Mouse (Mus musculus): ENCODE results near the gene Fryl. TPM values are rescaled to one million over a fixed set of nuclear protein-coding genes. Genes with fewer than 3 reads are reported as not detected.

Fryl gene
- polyA plus RNA-seq, 1 experiment from 2014 or later: 22.5 TPM

GRCm38 (mm10) chr5:72975996-72976395, 280.4 kb downstream of the Fryl start:
- no peak for ATAC-seq (ENCODE audit: low FRiP score, low read depth)
- Histone ChIP-seq H3K27ac (no peak overlapping the region), H3K36me3 (peaks cover 62% of the 10 kb centered on the region), H3K9ac (no peak overlapping the region), H3K9me3 (no peaks in the 10 kb centered on the region), H3K4me3 (no peak overlapping the region), H3K27me3 (no peaks in the 10 kb centered on the region), H3K4me1 (no peaks in the 10 kb centered on the region), H3K4me2 (replicated peaks) (no peak overlapping the region)
- 83% methylated on average over 6 of the region's 6 CpGs for WGBS

- no peaks in the 10 kb centered on the region for H3K4me1 ChIP-seq
- no peak within 1 kb of the TSS for H3K4me2 ChIP-seq (replicated peaks)
- no peaks in the 10 kb centered on the region for H3K27me3 ChIP-seq
- 95% methylated on average over 7 of the region's 7 CpGs for WGBS
- no peak within 1 kb of the TSS for H3K27ac ChIP-seq
- H3K9me3 ChIP-seq: no peaks in the 10 kb centered on the region
- H3K4me3 ChIP-seq: no peak within 1 kb of the TSS
- no peak within 1 kb of the TSS for H3K9ac ChIP-seq
- peaks cover 62% of the 10 kb centered on the region for H3K36me3 ChIP-seq
- no peak for ATAC-seq (ENCODE audit: low FRiP score, low read depth)
Measured at GRCm38 (mm10) chr5:72974602-72975001, 281.8 kb downstream of the Fryl start, which contains the start of gene Gm10135. TSS of gene Gm10135 (minus strand) at chr5:72974702.

GRCm38 (mm10) chr5:72972934-72973333, 283.5 kb downstream of the Fryl start:
- Histone ChIP-seq H3K27ac (no peak overlapping the region), H3K9ac (no peak overlapping the region), H3K4me3 (no peak overlapping the region), H3K27me3 (no peaks in the 10 kb centered on the region), H3K36me3 (peaks cover 66% of the 10 kb centered on the region), H3K9me3 (no peaks in the 10 kb centered on the region), H3K4me1 (no peaks in the 10 kb centered on the region), H3K4me2 (replicated peaks) (no peak overlapping the region)
- no peak for ATAC-seq (ENCODE audit: low FRiP score, low read depth)
- 71% methylated on average over 5 of the region's 5 CpGs for WGBS

GRCm38 (mm10) chr5:72972435-72972834, 284.0 kb downstream of the Fryl start:
- no peak overlapping the region for H3K4me2 ChIP-seq (replicated peaks)
- no peaks in the 10 kb centered on the region for H3K27me3 ChIP-seq
- 70% methylated on average over 4 of the region's 4 CpGs for WGBS
- no peaks in the 10 kb centered on the region for H3K9me3 ChIP-seq
- no peaks in the 10 kb centered on the region for H3K4me1 ChIP-seq
- H3K4me3 ChIP-seq: no peak overlapping the region
- peaks cover 66% of the 10 kb centered on the region for H3K36me3 ChIP-seq
- H3K27ac ChIP-seq: no peak overlapping the region
- no peak overlapping the region for H3K9ac ChIP-seq
- ATAC-seq (ENCODE audit: low FRiP score, low read depth): no peak

Other genes with a start within 250 kb of the Fryl start
- 0.28 and 0.66 TPM in 2 replicates for gene Slc10a4, start 249.7 kb downstream of the Fryl start, polyA plus RNA-seq (2015; fragmentation: Nextera tagmentation; extraction: Ambion mirVana)
- gene Ociad1, start 36.2 kb upstream of the Fryl start, polyA plus RNA-seq (2015; fragmentation: Nextera tagmentation; extraction: Ambion mirVana): 229 and 236 TPM in 2 replicates
- gene Ociad2, start 84.4 kb upstream of the Fryl start, polyA plus RNA-seq (2015; fragmentation: Nextera tagmentation; extraction: Ambion mirVana): 9.9 and 10.5 TPM in 2 replicates
- gene Cwh43, start 149.5 kb upstream of the Fryl start, polyA plus RNA-seq (2015; fragmentation: Nextera tagmentation; extraction: Ambion mirVana): not detected in 2 replicates
- 31.9 and 32.7 TPM in 2 replicates for gene Dcun1d4, start 224.4 kb upstream of the Fryl start, polyA plus RNA-seq (2015; fragmentation: Nextera tagmentation; extraction: Ambion mirVana)